Mouse (Mus musculus) kidney, postnatal 25 days (tissue): ENCODE measurements around the gene Plin2.
"Not testable (repeated sequence)": the region's sequence is repeated elsewhere in the genome, so short reads cannot be mapped to it uniquely, and the experiment has no call there.

ENCODE experiments used
- DNase-seq, 2 experiments: peaks; one replicate each; pipeline ENCODE4 v3.0.0; 2021; ENCODE audit warnings: mixed read lengths in 2 of 2

Plin2 gene

DNA sequence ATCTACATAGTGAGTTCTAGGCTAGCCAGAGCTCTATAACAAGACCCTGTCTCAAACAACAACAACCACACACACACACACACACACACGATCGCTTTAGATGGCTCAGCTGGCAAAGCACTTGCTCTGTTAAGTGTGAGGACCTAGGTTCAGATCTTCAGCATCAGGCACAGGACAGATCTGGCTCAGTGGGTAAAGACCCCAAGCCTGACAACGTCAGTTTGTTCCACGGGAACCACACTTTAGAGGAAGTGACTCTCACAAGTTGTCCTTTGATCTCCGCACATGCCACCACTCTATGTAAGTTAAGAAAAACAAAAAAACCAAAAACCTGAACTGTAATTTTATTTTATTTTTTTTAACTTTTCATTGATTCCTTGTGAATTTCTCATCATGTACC lies 13.4 kb upstream of the Plin2 start:
- DNase-seq: no peak

DNA sequence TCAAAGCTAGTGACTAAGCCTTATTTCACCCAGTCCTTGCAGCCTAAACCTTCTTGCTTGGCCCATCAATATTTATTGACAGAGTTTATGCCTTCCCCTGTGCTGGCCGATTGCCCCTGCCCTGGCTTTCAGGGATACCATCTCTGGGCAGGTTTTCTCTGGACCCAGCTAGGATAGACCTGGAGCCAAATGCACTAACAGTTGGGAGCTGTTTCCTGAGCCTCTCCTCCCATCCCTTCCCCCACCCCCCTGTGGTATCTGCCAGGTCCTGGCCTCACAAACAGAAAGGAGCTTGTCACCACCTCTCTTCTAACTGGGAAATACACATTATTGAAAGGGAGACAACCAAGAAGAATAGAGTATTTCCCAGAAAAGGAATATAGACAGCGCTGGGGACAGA lies 12.0 kb upstream of the Plin2 start:
- DNase-seq: no peak

DNA sequence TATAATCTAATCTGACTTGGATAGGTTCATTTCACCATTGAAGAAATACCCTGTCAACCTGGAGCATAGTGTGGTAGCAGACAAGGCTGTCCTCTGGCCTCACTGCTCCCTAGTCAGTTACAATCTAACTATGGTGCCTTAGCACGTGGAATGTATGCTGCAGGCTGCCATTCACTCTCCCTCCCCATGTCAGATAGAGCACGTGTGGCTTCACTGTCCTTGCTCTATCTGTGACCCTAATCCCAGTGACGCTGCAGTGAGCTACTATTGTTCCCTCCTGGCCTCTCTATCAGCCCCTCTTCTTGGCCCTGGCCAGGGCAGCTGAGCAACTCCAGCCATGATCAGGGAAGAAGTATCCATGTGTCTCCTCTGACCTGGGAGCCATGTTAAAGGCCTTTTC lies 11.6 kb upstream of the Plin2 start:
- DNase-seq: no peak

DNA sequence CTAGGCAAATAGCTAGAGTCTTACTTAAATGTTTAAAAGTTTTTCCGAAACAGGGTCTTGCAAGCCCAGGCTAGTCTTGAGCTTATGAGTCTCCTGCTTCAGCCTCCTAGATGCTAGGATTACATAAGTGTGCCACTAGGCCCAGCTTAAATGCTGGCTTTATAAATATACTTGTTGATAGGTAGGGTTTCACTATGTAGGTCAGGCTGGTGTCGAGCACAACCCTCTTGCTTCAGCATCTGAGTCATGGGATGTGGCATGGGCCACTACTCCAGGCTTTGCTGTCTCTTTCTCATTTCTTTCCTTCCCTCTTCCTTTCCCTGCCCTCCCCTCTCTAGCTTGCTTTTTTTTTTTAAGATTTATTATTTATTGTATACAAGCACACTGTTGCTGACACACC lies 9.8 kb upstream of the Plin2 start:
- no peak for DNase-seq

DNA sequence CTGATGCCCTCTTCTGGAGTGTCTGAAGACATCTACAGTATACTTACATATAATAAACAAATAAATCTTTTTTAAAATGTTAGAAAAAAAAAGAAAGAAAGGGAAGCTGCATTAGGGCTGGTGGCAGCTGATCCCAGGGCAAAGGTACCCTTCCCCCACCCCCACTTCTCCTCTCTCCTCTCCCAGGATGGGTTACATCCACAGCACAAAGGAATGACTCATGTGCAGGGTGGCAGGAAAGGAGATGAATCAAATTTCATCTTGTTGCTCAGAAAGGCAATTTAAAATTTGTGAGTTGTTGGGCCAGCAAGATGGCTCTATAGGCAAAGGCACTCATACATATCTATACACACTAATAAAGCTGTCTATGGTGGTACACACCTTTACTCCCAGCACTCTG lies 6.9 kb upstream of the Plin2 start:
- DNase-seq: no peak

DNA sequence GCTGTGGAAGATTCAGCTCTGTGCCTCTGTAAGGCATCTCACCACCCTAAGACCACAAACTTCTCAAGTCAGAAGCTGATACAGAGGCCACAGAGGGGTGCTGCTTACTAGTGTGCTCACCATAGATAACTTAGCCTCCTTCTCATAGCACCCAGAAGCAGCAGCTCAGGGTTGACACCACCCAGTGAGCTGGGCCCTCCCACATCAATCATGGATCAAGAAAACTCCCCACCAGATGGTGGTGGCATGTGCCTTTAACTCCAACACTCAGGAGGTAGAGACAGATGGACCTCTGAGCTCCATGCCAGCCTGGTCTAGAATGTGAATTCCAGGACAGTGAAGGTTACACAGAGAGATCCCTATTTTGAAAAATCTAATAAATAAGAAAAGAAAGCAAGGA lies 4.9 kb upstream of the Plin2 start:
- DNase-seq: not testable (repeated sequence)

DNA sequence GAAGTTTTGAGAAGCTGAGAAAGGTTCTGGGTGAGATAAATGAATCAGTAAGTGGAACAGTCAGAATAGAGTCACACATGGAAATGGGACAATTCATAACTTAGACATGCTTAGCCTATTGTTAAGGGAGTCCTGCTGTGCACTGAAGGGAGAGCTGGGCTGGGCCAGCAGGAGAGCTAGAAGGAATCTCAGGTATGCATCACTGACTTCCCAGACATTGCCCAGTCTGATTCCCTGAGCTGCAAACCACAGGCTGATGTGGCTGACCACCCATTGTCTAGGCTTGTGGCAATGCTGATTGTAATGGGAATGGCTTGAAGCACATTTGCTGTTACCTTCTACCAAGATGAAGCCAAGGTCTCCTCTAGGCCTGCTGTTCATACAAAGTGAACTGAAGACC lies 4.3 kb upstream of the Plin2 start:
- not testable (repeated sequence) for DNase-seq

DNA sequence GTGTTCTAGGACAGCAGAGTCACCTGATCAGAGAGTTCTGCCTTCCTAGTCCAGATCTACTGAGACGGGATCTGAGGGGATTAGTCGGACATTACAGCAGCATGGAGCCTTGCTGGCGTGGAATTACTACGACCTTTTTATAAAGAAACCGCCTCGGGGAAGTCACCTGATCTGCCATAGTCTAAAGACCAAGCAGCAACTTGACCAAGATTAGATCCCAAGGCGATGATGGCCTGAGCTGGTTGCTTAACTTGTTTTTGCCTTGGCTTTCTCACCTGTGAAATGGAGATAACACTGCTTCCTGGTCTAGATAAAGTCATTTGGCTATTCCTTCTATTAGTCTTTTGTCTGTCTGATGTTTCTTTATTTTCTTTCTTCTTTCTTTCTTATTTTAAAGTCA lies 2.6 kb upstream of the Plin2 start:
- DNase-seq: no peak

DNA sequence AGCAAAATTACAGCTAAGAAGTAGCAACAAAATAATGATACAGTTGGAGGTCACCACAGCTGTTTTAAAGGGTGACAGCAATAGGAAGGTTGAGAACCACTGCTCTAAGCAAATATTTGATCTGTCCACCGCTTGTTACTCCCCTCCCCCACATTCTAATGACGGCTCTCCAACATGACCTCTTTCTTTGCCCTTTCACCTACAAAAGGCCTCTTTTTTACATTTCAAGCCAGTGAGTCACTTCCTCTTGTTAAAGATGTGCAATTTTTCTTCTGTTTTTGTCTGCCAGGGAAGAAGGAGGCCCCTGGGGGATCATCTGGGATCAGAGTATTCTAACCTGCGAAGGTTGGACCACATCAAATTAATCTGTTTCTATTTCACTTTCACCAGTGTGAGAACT lies 1.9 kb upstream of the Plin2 start:
- DNase-seq: no peak

DNA sequence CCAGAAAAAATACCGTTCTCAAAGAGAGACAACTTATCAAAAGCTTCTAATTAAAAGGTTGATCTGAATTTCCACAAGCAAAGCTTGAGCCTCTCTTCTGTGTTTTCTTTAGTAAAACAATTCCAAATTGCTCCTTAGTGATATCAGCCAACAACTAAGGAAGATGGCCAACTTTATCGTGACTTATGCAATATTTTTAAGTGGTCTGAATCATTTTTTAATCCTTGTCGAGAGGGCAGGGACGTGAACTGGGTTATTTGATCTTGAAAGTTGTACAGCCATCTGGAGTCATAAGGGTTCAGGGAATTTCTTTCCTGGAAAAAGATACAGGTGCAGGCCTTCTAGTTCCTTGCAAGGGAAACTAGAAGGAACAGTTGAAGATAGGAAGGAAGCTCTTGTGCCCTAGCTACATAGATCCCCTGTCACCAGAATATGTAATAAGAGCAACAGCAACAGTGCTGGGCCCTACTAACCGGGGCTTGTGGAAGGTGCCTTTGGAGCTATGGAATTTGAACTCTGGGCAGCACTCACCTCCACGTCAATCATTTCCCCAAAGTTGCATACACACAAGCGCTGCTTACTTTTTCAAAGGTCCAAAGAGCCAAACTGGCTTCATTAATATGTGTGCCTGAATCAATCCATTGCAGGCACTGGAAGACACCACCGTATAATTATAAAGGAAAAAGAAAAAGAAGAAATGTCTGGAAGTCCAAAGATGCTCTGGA lies 884 bp upstream of the Plin2 start:
- DNase-seq: peak; percentile 22 to 55

DNA sequence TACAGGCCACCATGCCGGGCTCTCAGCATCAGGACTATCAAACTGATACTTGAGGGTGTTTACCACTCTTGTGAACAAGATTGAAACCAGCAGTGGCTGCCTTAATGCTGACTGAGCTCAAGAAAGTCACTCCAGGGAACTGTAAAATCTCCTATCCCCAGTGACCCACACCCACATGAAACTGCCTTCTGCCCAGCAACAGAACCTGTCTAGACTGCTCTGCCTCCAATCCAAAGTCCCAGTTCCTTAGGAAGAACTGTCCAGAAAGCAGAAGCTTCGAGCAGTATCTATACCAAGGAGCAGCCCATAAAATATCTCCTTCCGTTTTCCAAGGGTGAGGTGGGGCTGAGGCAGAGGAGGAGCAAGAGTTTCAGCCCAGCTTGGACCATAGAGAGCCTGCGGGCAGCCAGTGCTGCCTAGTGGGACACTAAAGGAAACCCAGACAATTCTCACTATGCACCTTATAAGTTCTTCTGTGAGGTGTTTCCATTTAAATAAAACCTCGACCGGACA lies 563 bp downstream of the Plin2 start:
- peak; percentile 50 to 77 for DNase-seq

DNA sequence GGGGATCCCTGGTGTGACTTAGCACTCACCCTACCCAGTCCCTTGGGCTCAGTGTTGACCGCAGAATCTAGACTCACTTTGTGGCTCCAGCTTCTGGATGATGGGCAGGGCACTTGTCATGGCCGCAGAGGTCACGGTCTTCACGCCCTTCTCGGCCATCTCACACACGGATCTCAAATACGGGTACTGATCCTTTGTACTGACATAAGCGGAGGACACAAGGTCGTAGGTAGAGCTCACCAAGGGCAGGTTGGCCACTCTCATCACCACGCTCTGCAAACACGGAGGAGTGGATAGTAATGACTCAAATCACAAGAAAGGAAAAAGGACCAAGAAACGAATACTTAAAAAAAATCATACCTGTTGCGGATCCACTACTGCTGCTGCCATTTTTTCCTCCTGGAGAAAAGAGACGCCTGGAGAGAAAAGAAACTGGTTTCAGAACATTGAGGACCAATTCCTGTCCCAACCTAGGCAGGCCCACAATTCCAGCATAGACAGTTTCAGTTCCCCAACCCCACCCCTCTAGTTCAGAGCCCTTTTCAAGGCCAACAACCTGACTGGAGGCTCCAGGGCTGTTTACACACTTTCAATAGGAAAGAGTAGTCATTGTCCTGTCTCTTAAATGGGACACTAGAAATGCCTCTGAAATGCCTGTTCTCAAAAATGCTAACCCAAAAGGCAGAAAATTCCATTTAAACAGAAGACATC lies 1.4 kb downstream of the Plin2 start:
- DNase-seq: no peak

DNA sequence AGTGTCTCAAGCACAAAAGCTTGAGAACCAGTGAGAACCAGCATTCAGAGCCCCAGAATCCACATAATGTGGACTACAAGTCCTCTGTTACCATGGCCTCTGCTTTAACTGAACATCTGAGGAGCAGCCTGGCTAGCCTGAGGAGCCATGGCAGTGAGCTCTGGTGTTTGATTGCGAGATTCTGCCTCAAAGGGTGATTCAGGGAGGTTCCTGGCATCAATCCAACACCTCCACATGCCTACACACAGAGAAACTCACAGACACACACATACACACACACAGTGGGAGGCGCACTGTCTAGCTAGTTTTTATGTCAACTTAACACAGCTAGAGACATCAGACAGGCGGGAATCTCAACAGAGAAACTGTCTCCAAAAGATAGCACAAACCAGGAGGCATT lies 4.3 kb downstream of the Plin2 start:
- no peak for DNase-seq

DNA sequence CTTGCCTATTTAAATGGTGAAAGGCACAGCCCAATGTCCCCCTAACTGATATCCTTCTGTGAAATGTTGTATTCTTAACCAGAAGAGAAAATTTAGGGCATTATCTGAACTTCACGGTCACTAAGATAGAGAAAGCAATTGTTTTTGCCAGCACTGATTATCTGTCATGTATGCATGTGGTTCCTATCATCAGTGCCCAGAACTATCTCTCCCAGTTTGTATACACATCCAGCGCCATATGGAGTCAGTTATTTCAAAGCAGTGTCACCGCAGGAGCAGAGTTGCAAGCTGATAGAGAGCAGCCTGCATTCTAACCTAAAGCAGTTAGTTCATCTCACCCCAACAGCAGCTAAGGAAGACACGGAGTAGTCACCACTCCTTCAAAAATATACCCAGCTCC lies 5.9 kb downstream of the Plin2 start:
- no peak for DNase-seq

DNA sequence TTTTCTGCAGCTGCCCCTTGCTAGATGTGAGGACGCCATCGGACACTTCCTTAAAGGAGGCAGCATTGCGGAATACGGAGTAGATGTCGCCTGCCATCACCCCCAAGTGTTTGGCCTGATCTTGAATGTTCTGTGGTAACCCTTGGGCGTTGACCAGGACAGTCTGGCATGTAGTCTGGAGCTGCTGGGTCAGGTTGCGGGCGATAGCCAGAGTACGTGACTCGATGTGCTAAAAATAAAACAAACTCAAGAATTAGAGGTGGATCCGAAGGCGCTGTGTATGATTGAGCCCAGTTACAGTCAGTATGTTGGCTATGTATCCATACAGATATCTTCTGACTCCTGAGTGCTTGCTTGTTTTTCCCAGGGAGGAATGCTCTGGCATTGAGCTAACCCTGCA lies 12.7 kb downstream of the Plin2 start:
- DNase-seq: no peak

DNA sequence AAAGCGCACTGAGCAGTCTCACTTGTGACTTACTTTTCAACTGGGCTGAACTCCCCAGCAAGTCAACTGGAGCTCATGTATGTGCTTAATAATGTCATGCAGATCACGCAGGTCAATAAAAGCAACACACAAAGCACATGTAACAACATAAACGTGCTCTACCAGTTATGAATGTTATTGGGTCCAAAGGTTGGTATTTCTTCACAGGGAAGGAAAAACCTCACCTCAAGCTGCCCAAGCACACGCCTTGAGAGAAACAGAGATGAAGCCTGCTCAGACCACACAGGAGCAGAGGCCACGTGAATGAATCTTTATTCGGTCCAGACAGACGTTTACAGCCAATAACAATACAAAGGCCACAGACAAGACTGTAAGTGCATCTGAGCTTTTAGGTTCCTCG lies 13.4 kb downstream of the Plin2 start:
- DNase-seq: not testable (repeated sequence)

DNA sequence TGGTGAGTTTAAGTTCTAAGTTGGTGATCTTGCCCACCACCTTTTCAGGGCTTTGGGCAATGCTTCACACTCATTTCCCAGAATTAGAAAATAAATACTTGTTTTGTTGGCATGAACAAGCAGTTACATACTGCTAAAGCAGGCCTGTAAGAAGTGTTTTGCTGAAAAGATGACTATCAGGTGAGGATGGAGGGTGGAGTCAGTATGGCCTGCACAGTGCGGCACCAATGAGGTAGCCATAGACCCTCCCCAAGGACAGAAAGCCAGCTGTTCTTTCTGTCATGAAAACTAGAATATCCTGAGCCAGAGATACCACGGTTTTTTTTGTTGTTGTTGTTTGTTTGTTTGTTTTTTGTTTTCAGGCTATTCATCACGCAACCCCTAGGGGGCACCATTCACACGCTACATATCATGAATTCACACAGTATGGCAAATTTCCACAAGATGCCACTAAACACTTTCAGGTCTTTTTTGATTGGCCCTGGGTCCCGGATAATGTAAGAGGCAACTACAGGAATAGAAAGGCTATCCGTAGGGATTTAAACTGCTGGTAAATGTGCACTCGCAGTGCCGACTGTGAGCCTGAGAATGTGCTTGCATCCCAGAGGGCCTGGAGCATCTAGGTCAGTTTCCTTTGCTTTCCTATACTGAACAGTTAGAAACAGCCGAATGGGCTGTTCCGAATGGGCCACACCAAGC lies 18.0 kb downstream of the Plin2 start:
- DNase-seq: peak in 1 of 2 experiments; percentile 10

DNA sequence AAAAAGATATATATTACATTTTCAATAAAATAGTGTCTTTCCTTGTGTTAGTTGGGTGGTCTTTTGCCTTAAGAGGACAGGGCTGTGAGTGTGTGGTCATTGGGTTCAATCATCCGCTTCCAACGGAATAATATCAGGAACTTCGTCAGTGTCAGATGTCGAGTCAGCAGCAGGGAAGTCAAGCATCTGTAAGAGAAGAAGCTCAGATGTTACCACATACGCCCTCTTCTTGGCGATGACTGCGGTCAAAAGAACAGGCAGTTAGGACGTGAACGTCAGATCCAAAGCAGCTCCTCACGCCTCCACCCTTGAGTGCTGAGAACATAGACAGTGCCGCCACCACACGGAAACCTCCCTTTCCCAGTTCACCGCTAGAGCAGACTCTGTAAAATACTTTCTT lies 21.5 kb downstream of the Plin2 start:
- not testable (repeated sequence) for DNase-seq

DNA sequence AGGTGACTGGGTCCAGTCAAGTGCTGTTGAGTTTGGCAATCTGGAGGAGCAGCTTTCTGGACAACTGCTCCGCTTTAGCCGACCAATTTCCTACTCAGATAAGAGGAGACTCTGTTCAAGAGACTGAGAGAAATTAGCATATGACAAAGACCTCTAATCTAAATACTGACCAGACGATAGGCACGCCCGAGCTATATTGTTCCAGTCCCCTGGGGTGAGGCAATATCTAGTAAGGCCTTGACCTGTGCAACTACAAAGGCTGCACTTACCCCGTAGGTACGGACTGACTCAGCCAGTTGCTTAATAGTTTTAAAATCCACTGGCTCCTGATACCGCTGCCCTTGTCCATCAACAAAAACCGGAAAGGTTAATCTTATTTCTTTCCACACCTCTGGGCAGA lies 32.3 kb downstream of the Plin2 start:
- not testable (repeated sequence) for DNase-seq

DNA sequence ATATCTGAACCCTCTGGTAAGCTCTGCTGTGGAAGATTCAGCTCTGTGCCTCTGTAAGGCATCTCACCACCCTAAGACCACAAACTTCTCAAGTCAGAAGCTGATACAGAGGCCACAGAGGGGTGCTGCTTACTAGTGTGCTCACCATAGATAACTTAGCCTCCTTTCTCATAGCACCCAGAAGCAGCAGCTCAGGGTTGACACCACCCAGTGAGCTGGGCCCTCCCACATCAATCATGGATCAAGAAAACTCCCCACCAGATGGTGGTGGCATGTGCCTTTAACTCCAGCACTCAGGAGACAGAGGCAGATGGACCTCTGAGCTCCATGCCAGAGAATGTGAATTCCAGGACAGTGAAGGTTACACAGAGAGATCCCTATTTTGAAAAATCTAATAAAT lies 35.0 kb downstream of the Plin2 start:
- DNase-seq: not testable (repeated sequence)

DNA sequence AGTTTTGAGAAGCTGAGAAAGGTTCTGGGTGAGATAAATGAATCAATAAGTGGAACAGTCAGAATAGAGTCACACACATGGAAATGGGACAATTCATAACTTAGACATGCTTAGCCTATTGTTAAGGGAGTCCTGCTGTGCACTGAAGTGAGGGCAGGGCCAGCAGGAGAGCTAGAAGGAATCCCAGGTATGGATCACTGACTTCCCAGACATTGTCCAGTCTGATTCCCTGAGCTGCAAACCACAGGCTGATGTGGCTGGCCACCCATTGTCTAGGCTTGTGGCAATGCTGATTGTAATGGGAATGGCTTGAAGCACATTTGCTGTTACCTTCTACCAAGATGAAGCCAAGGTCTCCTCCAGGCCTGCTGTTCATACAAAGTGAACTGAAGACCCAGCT lies 35.5 kb downstream of the Plin2 start:
- not testable (repeated sequence) for DNase-seq

DNA sequence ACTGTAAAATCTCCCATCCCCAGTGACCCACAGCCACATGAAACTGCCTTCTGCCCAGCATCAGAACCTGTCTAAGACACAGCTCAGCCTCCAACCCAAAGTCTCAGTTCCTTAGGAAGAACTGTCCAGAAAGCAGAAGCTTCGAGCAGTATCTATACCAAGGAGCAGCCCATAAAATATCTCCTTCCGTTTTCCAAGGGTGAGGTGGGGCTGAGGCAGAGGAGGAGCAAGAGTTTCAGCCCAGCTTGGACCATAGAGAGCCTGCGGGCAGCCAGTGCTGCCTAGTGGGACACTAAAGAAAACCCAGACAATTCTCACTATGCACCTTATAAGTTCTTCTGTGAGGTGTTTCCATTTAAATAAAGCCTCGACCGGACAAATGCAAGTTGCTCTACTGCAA lies 37.3 kb downstream of the Plin2 start:
- DNase-seq: not testable (repeated sequence)

DNA sequence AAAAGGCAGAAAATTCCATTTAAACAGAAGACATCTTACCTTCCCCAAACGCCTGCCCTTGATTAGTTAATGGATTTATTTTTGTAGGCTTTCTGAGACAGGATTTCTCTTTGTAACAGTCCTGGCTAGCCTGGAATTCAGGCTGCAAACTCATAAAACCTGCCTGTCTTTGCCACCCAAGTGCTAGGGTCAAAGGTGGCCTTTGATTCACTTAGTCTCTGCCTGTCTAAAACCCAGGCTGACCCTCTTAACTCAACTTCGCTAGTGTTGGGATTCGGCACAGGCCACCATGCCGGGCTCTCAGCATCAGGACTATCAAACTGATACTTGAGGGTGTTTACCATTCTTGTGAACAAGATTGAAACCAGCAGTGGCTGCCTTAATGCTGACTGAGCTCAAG lies 38.0 kb downstream of the Plin2 start:
- DNase-seq: no peak

DNA sequence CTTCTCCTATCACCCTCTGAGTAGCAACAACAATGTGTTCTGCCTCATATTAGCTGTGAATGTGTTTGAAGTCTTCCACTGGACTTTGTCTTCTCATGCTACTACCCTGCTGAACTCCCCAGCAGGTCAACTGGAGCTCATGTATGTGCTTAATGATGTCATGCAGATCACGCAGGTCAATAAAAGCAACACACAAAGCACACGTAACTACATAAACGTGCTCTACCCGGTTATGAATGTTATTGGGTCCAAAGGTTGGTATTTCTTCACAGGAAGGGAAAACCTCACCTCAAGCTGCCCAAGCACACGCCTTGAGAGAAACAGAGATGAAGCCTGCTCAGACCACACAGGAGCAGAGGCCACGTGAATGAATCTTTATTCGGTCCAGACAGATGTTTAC lies 43.4 kb downstream of the Plin2 start:
- DNase-seq: not testable (repeated sequence)
